Mouse (Mus musculus) splenic B cell, adult 2 months (primary cell): ENCODE measurements at regions not wholly inside any gene's neighbourhood (a gene's known extent, or its start where the extent isn't known, plus 50 kb on each side); places are given as distances from the start of the nearest gene placed in this dataset.
A peak's percentile ranks its signal among the peaks of the same experiment; 100 is the strongest.

ENCODE experiments used
- DNase-seq: peaks from one replicate; pipeline ENCODE4 v3.0.0-alpha.2; 2011; ENCODE audit warnings: low read depth, low spot score
- H3K27me3 ChIP-seq: 2 replicates; pipeline ENCODE4 v1.6.1; 2012; ENCODE audit warnings: mild to moderate bottlenecking, low read length, moderate library complexity, mixed read lengths; ENCODE audit not compliant: control insufficient read depth, poor library complexity, insufficient read depth, severe bottlenecking
- H3K36me3 ChIP-seq: 2 replicates; pipeline ENCODE4 v1.6.1; 2012; ENCODE audit warnings: mild to moderate bottlenecking, low read length, moderate library complexity, mixed read lengths; ENCODE audit not compliant: control insufficient read depth, poor library complexity, insufficient read depth, severe bottlenecking

GRCm38 (mm10) chr13:41694749-41695419, 89.2 kb downstream of the Tmem170b start:
- no peaks in the 10 kb centered on the region for H3K36me3 ChIP-seq
- no peak for DNase-seq
- H3K27me3 ChIP-seq, result no peaks in the 10 kb centered on the region

- DNase-seq, result no peak
- Histone ChIP-seq H3K36me3 (no peaks in the 10 kb centered on the region), H3K27me3 (no peaks in the 10 kb centered on the region)
Measured at GRCm38 (mm10) chr13:41696767-41697445, 91.2 kb downstream of the Tmem170b start.

GRCm38 (mm10) chr13:41701345-41701744, 95.6 kb downstream of the Tmem170b start:
- Histone ChIP-seq H3K36me3 (no peaks in the 10 kb centered on the region), H3K27me3 (no peaks in the 10 kb centered on the region)
- no peak for DNase-seq

GRCm38 (mm10) chr13:41701829-41702231, 96.1 kb downstream of the Tmem170b start:
- DNase-seq, result no peak
- no peaks in the 10 kb centered on the region for H3K36me3 ChIP-seq
- no peaks in the 10 kb centered on the region for H3K27me3 ChIP-seq

GRCm38 (mm10) chr13:41703196-41703595, 97.5 kb downstream of the Tmem170b start:
- DNase-seq, result no peak
- Histone ChIP-seq H3K27me3 (no peaks in the 10 kb centered on the region), H3K36me3 (no peaks in the 10 kb centered on the region)

- Histone ChIP-seq H3K27me3 (no peaks in the 10 kb centered on the region), H3K36me3 (no peaks in the 10 kb centered on the region)
- no peak for DNase-seq
Measured at GRCm38 (mm10) chr13:41703618-41704017, 97.9 kb downstream of the Tmem170b start.

- Histone ChIP-seq H3K27me3 (no peaks in the 10 kb centered on the region), H3K36me3 (no peaks in the 10 kb centered on the region)
- no peak for DNase-seq
Measured at GRCm38 (mm10) chr13:41704806-41705205, 99.1 kb downstream of the Tmem170b start.

GRCm38 (mm10) chr13:41705636-41706035, 99.9 kb downstream of the Tmem170b start:
- no peaks in the 10 kb centered on the region for H3K27me3 ChIP-seq
- no peaks in the 10 kb centered on the region for H3K36me3 ChIP-seq
- no peak for DNase-seq

GRCm38 (mm10) chr13:41707811-41708210, 102.1 kb downstream of the Tmem170b start:
- DNase-seq, result no peak
- no peaks in the 10 kb centered on the region for H3K36me3 ChIP-seq

GRCm38 (mm10) chr13:41709071-41709470, 103.4 kb downstream of the Tmem170b start:
- Histone ChIP-seq H3K27me3 (no peaks in the 10 kb centered on the region), H3K36me3 (no peaks in the 10 kb centered on the region)
- no peak for DNase-seq

More at GRCm38 (mm10) chr13:41707811-41708210, 102.1 kb downstream of the Tmem170b start:
- no peaks in the 10 kb centered on the region for H3K27me3 ChIP-seq

- no peaks in the 10 kb centered on the region for H3K36me3 ChIP-seq
- H3K27me3 ChIP-seq, result no peaks in the 10 kb centered on the region
- DNase-seq, result peak; percentile 83
Measured at GRCm38 (mm10) chr13:41709475-41710227, 103.9 kb downstream of the Tmem170b start.

- Histone ChIP-seq H3K27me3 (no peaks in the 10 kb centered on the region), H3K36me3 (no peaks in the 10 kb centered on the region)
- no peak for DNase-seq
Measured at GRCm38 (mm10) chr13:41712616-41713015, 106.9 kb downstream of the Tmem170b start.
